Mouse (Mus musculus) induced T-regulatory cell, adult 2 months (primary cell): ENCODE data around the gene Tradd.
A peak's percentile ranks its signal among the peaks of the same experiment; 100 is the strongest.

Experiments
- DNase-seq: peaks from one replicate; pipeline ENCODE4 v3.0.0-alpha.2; 2012; ENCODE audit warnings: low read depth

Gene Tradd

GRCm38 (mm10) chr8:105264024-105264982 lies at the start of gene Tradd, which contains the start of gene Fbxl8:
TSS of gene Tradd (minus strand) at chr8:105264609.
TSS of gene Fbxl8 (plus strand) at chr8:105264648.
- peak; percentile 87 for DNase-seq

DNA sequence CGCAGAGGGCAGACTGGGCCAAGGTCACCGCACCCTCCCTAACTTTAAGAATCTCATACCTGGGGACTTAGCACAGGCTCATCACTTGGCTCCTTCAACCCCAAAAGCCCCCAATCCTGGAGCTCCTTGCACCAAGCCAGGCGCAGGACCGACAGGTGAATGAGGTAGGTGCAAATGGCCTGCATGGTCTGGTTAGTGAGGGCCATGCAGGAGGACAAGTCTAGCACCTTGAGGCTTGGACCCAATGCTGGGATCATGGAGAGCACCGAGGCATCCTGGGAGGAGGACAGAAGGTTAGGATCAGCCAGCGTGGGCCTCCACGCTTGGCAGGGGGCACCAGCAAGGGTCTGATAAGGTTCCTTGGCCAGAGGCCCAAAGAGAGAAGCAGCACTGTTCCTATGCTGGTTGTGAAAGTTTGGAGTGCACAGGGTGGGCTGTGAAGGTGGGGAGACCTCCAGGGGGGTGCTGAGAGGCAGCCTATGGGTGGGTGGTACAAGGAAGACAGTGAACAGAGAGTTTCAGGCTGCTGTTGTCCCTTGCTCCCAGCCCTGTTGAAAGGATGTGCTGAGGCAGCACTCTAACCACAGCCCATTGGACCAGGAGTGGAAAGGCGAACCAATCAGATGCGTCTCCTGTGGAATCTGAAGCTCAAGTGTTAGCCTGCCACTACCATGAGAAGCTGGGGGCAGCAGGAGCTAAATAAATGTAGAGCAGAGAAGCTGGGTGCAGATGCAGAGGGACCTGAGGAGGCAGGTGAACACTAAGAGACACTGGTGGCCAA lies 49.4 kb upstream of the Tradd start:
- DNase-seq: no peak

- DNase-seq: no peak
Measured at GRCm38 (mm10) chr8:105312891-105313481, 48.6 kb upstream of the Tradd start.

DNA sequence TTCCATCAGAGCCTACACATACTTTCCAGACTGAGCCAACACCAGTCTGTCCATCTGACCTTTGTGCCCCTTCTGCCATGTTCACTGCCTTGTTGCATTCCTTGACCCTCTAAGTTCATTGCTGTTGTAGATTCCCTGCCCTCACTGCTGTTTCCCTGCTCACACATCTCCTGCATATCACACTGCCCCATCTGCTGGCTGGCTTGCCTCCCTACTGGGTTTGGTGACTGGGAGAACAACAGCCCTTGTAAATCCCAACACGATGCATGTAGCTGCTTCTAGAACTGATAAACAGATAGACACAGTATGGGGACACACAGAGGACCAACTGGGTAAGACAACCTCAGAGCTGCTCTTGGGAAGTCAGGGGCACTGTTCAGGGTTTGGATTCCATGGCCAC lies 47.3 kb upstream of the Tradd start:
- DNase-seq: no peak

- DNase-seq: no peak
Measured at GRCm38 (mm10) chr8:105310118-105310517, 45.7 kb upstream of the Tradd start.

GRCm38 (mm10) chr8:105309142-105309847 lies 44.9 kb upstream of the Tradd start:
- DNase-seq: no peak

GRCm38 (mm10) chr8:105308428-105308827 lies 44.0 kb upstream of the Tradd start:
- no peak for DNase-seq

- DNase-seq: no peak
Measured at GRCm38 (mm10) chr8:105307670-105308069, 43.3 kb upstream of the Tradd start.

DNA sequence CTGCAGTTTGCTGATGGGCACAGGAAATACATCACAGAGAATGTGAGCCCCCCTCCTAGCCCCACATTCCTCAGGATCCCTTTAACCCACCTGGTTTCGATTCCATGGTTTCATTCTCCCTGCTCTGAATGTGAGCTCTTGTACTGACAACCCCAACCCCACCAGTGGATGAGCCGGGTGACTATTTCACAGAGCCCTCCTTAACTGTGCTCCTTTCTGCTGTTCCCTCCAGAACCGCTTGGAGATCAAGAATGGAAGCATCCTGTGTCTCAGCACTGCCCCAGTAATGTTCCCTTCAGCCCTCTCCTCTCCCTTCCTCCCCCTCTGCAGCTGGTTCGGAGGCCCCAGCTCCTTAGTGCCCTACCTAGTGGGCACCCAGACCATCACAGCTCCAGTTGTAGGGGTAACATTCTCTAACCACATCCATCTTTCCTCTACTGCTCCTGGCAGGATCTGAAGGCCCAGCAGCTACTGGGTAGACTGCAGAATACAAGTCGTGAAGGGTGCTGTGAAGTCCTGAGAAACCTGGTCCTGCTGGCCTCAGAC lies 41.8 kb upstream of the Tradd start:
- DNase-seq: no peak

- peak; percentile 68 for DNase-seq
Measured at GRCm38 (mm10) chr8:105305211-105306145, 41.1 kb upstream of the Tradd start, which contains the start of gene Elmo3. TSS of gene Elmo3 (plus strand) at chr8:105305601.

GRCm38 (mm10) chr8:105304325-105305210 lies 40.2 kb upstream of the Tradd start:
- peak; percentile 42 for DNase-seq

GRCm38 (mm10) chr8:105303874-105304273 lies 39.5 kb upstream of the Tradd start:
- DNase-seq: no peak

DNA sequence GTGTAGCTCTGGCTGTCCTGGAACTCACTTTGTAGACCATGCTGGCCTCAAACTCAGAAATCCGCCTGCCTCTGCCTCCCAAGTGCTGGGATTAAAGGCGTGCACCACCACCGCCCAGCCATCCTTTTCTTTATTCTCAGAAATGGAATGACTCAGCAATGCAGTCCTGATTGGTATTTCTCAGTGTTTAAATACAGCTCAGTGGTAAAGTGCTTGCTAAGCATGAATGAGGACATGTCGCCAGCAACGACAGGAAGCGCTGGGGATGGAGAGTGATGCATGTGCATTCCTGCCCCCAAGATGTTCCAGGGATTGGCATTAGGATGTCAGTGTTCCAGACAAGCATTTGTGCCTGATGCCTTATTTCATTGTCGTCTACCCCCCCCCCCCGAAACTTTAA lies 39.0 kb upstream of the Tradd start:
- DNase-seq: peak; percentile 30

GRCm38 (mm10) chr8:105299962-105300361 lies 35.6 kb upstream of the Tradd start:
- DNase-seq: no peak

DNA sequence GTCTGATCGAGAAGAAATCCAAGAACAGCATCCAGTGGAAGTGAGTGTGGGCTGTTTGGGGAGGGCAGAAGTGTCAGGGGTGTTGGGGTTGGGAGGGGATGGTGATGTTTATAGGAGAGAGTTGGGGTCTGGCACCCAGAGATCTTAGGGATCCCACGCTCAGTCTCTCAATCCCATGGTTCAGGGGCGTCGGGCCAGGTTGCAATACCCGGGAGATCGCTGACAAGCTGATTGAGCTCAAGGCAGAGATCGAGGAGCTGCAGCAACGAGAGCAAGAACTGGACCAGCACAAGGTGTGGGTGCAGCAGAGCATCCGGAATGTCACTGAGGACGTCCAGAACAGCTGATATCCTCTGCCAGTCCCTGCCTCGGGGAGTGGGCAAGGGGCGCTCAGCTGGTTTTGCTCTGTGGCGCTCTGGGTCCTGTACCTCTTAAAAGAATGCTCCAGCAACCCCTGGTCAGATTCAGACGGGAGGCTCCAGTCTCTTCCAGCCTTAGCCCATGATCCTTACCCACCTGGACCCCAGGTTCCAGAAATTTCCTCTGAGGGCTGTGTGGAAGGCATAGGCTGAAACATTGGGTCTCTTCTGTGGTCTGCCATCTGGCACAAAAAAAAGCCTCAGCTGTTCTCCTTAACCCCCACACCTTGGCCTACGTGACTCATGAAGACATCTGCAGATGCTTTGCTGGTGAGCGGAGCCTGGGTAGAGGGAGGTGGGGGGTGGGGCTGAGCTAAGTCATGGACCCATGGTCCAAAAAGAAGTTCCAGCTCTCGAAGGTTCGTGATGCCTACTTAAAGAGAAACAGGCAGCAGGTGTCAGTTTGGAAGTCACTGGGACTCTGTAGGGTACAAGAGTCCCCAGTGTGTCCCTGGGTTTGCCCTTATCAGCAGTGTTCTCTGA lies 34.2 kb upstream of the Tradd start:
- peak; percentile 25 for DNase-seq

- peak; percentile 94 for DNase-seq
Measured at GRCm38 (mm10) chr8:105297511-105298192, 33.2 kb upstream of the Tradd start, which contains the start of gene E2f4. TSS of gene E2f4 (plus strand) at chr8:105297663.

- peak; percentile 23 for DNase-seq
Measured at GRCm38 (mm10) chr8:105295895-105296573, 31.6 kb upstream of the Tradd start, which contains the start of gene Exoc3l. TSS of gene Exoc3l (minus strand) at chr8:105296101.
